Mouse (Mus musculus): Measurements from ENCODE around the gene Gdf15. TPM values are rescaled to one million over a fixed set of nuclear protein-coding genes. Genes with fewer than 3 reads are reported as not detected.
A peak's percentile ranks its signal among the peaks of the same experiment; 100 is the strongest.

Gdf15 gene
- total and polyA plus RNA-seq, 2 experiments from 2014 or later, result 0.22 to 0.26 TPM

DNA sequence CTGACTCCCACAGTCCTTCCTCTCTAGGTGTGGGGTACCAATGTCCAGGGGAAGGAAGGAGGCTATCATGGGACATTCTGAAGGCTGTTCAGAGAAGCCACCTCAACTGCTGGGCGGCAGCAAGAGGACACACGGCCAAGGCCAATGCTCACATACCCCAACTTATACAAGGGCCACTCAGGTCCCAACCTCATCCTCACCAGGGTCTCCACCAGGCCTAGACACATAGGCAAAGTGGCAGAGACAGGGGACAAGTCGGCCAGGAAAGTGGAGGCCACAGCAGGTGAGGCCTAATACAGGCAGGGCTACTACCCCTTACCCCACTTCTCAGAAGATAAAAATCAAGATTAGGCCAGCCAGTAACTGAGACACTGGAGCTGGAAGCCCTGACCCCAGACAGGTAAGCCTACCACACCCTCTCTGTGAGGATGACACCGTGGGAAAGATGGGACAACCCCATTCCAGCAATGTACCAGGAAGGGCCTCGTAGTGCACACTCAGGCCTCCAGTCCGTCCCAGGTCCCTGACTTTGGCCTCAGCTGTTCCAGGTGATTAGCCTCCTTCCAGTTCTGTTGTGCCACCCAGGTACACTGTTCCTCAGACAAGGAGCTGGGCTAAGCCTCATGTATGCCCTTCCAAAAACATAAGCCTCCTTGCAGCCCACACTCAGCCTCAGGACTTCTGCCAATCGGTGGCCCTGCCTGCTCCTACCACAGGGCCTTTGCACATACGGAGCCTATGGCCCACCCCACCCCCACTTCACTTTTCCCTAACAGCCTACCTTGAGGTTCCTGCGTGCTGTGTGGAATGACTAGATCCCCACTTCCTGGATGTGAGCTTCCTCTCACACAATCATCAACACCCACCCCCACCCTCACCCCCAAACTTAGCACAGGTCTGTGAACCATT, 26.1 kb downstream of the Gdf15 start:
- no peak for TF ChIP-seq CTCF (IDR thresholded peaks at IDR 0.05)
- Histone ChIP-seq H3K27me3 (ENCODE audit: insufficient read depth, low read length) (no peaks in the 10 kb centered on the region), H3K9me3 (ENCODE audit: low read length) (no peaks in the 10 kb centered on the region), H3K4me3 (ENCODE audit: low read depth, low read length) (no peak overlapping the region), H3K36me3 (ENCODE audit: insufficient read depth, low read length) (0 out of 2 replicates have a peak, but pooled peaks cover 3% of the 10 kb centered on the region), H3K4me1 (ENCODE audit: insufficient read depth, low read length) (peaks cover 24% of the 10 kb centered on the region), H3K4me2 (ENCODE audit: low read depth, low read length, poor library complexity, severe bottlenecking) (peak overlapping the region; percentile 59; the same call in 1 of the 2 replicates), H3K9ac (replicated peaks; ENCODE audit: low read length, poor library complexity, severe bottlenecking) (no peak overlapping the region), H3K27ac (ENCODE audit: low read depth, low read length) (no peak overlapping the region)
- no peak for DNase-seq (ENCODE audit: low spot score)
- no peak for ATAC-seq (ENCODE audit: low FRiP score)
- 87% methylated on average over 9 of the region's 9 CpGs for WGBS

DNA sequence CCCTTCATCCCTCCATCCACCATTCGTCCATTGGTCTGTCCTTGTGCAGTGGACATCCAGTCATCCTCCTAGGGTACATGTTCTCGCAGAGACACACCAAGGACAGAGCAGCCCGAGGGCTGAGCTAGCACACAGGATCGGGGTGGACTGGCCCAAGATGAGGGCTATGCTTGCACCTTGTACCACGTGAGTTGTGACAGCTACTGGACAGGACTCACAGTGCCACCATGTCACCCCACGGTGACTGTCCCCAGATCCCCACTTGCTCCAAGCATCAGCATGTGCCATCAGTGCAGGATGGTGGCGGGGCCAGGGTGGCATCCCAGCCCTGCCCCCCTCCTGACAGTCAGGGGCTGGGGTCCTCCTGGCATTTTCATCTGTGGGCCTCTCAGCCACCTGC, 27.7 kb downstream of the Gdf15 start:
- DNase-seq (ENCODE audit: low spot score), result no peak
- Histone ChIP-seq H3K36me3 (ENCODE audit: insufficient read depth, low read length) (0 out of 2 replicates have a peak, but pooled peaks cover 3% of the 10 kb centered on the region), H3K27ac (ENCODE audit: low read depth, low read length) (no peak overlapping the region), H3K9me3 (ENCODE audit: low read length) (no peaks in the 10 kb centered on the region), H3K4me3 (ENCODE audit: low read depth, low read length) (no peak overlapping the region), H3K4me2 (ENCODE audit: low read depth, low read length, poor library complexity, severe bottlenecking) (no peak overlapping the region), H3K9ac (replicated peaks; ENCODE audit: low read length, poor library complexity, severe bottlenecking) (0 out of 2 replicates have a peak overlapping the region, but pooled peaks have one; percentile 24), H3K27me3 (ENCODE audit: insufficient read depth, low read length) (no peaks in the 10 kb centered on the region), H3K4me1 (ENCODE audit: insufficient read depth, low read length) (peaks cover 24% of the 10 kb centered on the region)
- ATAC-seq (ENCODE audit: low FRiP score), result no peak
- no peak for TF ChIP-seq CTCF (IDR thresholded peaks at IDR 0.05)
- WGBS, result 87% methylated on average over 7 of the region's 7 CpGs

DNA sequence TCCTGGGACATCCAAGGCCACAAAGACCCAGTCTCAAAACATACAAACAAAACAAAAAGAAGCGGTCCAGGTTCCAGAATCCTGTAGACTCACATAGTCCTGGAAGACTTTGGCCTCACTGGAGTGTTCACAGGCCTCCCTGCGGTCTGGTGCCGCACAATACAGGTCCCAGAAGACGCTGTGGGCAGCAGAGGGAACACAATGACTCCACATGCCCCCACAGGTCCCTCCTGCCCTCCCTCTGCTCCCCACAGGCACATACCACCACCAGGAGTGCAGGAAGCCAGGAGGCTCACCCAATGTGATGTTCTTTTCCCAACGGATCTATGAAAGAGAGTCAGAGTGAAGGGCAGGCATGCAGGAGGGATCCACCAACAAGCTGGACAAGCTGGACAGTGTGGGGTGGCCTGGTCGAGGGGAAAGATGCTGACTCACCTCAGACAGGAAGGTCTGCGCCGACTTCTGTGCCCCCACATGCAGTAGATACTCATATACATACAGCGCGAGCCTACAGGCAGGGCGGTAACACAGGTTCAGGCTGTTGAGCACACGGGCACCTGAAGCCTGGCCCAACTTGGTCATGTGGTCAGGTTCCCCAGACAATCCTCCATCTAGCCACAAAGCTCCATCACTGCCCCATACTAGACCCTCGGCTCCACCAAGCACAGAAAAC, 30.0 kb downstream of the Gdf15 start:
- ATAC-seq (ENCODE audit: low FRiP score) (no peak), DNase-seq (ENCODE audit: low spot score) (no peak)
- Histone ChIP-seq H3K27me3 (ENCODE audit: insufficient read depth, low read length) (no peaks in the 10 kb centered on the region), H3K36me3 (ENCODE audit: insufficient read depth, low read length) (peaks cover 8% of the 10 kb centered on the region; the same call in 1 of the 2 replicates), H3K9me3 (ENCODE audit: low read length) (no peaks in the 10 kb centered on the region), H3K4me2 (ENCODE audit: low read depth, low read length, poor library complexity, severe bottlenecking) (no peak overlapping the region), H3K9ac (replicated peaks; ENCODE audit: low read length, poor library complexity, severe bottlenecking) (no peak overlapping the region), H3K4me1 (ENCODE audit: insufficient read depth, low read length) (peaks cover 31% of the 10 kb centered on the region), H3K27ac (ENCODE audit: low read depth, low read length) (no peak overlapping the region), H3K4me3 (ENCODE audit: low read depth, low read length) (no peak overlapping the region)
- TF ChIP-seq CTCF (IDR thresholded peaks at IDR 0.05), result no peak
- 96% methylated on average over 13 of the region's 13 CpGs for WGBS

DNA sequence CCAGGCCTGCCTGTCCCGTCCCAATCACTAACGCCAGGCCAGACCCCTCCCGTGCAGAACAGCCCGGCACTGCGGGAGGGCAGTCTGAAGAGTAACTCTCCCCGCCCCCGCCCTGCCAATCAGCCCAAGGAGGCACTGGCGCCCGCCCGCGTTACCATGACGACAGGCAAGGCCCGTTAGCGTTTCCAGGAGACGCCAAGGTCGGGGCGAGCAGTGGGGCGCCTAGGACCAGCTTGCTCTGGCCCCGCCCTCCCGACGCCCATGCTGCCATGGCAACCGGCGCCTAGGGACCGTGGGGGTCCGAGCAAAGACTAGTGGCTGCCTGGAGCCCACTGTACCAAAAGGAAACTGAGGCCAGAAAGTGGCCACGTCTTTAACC, 31.0 kb downstream of the Gdf15 start:
- Histone ChIP-seq H3K9me3 (ENCODE audit: low read length) (no peaks in the 10 kb centered on the region), H3K4me3 (ENCODE audit: low read depth, low read length) (peak overlapping the region; percentile 21), H3K9ac (replicated peaks; ENCODE audit: low read length, poor library complexity, severe bottlenecking) (0 out of 2 replicates have a peak overlapping the region, but pooled peaks have one; percentile 25), H3K27ac (ENCODE audit: low read depth, low read length) (peak overlapping the region; percentile 63), H3K4me2 (ENCODE audit: low read depth, low read length, poor library complexity, severe bottlenecking) (peak overlapping the region; percentile 46), H3K27me3 (ENCODE audit: insufficient read depth, low read length) (no peaks in the 10 kb centered on the region), H3K36me3 (ENCODE audit: insufficient read depth, low read length) (peaks cover 13% of the 10 kb centered on the region), H3K4me1 (ENCODE audit: insufficient read depth, low read length) (peaks cover 23% of the 10 kb centered on the region; the same call in 1 of the 2 replicates)
- DNase-seq (ENCODE audit: low spot score) (peak; percentile 94), ATAC-seq (ENCODE audit: low FRiP score) (peak; percentile 44)
- TF ChIP-seq CTCF (IDR thresholded peaks at IDR 0.05), result no peak
- 1% methylated on average over 25 of the region's 26 CpGs for WGBS

DNA sequence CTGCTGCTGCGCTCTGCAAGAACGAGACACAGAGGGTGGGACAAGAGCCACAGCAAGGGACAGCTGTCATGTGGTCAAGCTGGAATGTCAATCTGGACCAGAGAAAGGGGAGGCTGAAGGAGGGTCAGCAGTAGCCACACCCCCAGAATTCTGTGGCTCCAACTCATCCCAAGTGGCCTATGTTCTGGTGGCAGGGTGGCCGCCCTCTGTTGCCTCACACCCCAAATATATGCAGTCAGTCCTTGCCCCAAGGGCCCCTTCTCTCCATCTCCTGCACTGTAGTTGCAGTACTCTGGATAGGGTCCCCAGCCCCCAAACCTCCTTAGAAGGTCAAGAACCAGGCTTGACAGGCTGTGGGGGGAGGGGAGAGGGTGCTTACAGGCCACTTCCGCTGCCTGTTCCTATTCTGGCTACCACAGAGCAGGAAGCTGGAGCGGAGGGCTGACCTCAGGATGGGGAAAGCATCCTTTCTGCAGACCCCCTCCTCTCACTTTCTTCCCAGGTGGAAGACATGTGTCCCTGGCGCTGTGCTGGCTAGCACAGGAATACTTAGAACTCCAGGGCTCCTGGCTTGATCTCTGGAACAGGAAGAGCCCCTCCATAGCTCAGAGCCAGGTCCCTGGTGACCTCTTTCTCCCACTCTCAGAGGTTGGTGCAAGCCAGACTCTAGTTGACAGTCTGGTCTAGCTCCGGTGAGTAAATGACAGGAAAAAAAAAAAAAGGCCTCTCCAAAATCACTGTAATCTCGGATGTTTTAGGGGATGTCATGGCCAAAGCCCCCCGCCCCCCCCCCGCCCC, 31.6 kb downstream of the Gdf15 start:
- WGBS, result 18% methylated on average over 9 of the region's 10 CpGs
- peaks cover 23% of the 10 kb centered on the region; the same call in 1 of the 2 replicates for H3K4me1 ChIP-seq (ENCODE audit: insufficient read depth, low read length)
- H3K4me3 ChIP-seq (ENCODE audit: low read depth, low read length), result peak overlapping the region; percentile 21

More for the DNA sequence above, 31.6 kb downstream of the Gdf15 start:
- TF ChIP-seq CTCF (IDR thresholded peaks at IDR 0.05), result no peak
- peak overlapping the region; percentile 46 for H3K4me2 ChIP-seq (ENCODE audit: low read depth, low read length, poor library complexity, severe bottlenecking)
- H3K36me3 ChIP-seq (ENCODE audit: insufficient read depth, low read length), result peaks cover 16% of the 10 kb centered on the region
- H3K9ac ChIP-seq (replicated peaks; ENCODE audit: low read length, poor library complexity, severe bottlenecking), result 0 out of 2 replicates have a peak overlapping the region, but pooled peaks have one; percentile 25
- H3K9me3 ChIP-seq (ENCODE audit: low read length), result no peaks in the 10 kb centered on the region
- peak overlapping the region; percentile 63 for H3K27ac ChIP-seq (ENCODE audit: low read depth, low read length)
- no peak for ATAC-seq (ENCODE audit: low FRiP score)
- H3K27me3 ChIP-seq (ENCODE audit: insufficient read depth, low read length), result no peaks in the 10 kb centered on the region
- DNase-seq (ENCODE audit: low spot score), result no peak

Measured in midbrain, postnatal 0 days (tissue).